Mouse (Mus musculus) forebrain, embryonic 14.5 days (tissue): Measurements from ENCODE around the gene Cdk19. TPM values are rescaled to one million over a fixed set of nuclear protein-coding genes. Genes with fewer than 3 reads are reported as not detected.

ENCODE experiments used
- ATAC-seq: fragments of 200-750 bp; cut with Nextera tagmentation; 2 replicates; pipeline ENCODE4 v1.8.0; 2017; ENCODE audit warnings: mild to moderate bottlenecking, moderate library complexity
- DNase-seq: peaks from one replicate; pipeline ENCODE4 v3.0.0-alpha.2; 2015; ENCODE audit warnings: low spot score
- H3K27ac ChIP-seq: fragments of 300-500 bp; sonication (generic); 2 replicates; pipeline ENCODE4 v1.5.1; 2014; ENCODE audit warnings: low read depth, mild to moderate bottlenecking, control low read depth, low read length, moderate library complexity
- H3K27me3 ChIP-seq: fragments of 300-500 bp; sonication (generic); replicated peaks from 2 replicates; pipeline ENCODE4 v1.6.1; 2014; ENCODE audit warnings: low read length, control low read depth, mixed read lengths; ENCODE audit not compliant: control insufficient read depth, insufficient read depth
- H3K36me3 ChIP-seq: fragments of 300-500 bp; sonication (generic); 2 replicates; pipeline ENCODE4 v1.6.1; 2014; ENCODE audit warnings: low read length, control low read depth; ENCODE audit not compliant: control insufficient read depth, insufficient read depth
- H3K4me1 ChIP-seq: fragments of 300-500 bp; sonication (generic); 2 replicates; pipeline ENCODE4 v1.6.1; 2014; ENCODE audit warnings: antibody characterized with exemption, low read length, control low read depth; ENCODE audit not compliant: control insufficient read depth, insufficient read depth
- H3K4me2 ChIP-seq: fragments of 300-500 bp; sonication (generic); 2 replicates; pipeline ENCODE4 v1.6.1; 2014; ENCODE audit warnings: mild to moderate bottlenecking, control low read depth, low read length
- H3K4me3 ChIP-seq: fragments of 300-500 bp; sonication (generic); 2 replicates; pipeline ENCODE4 v1.5.1; 2014; ENCODE audit warnings: low read depth, low read length, control low read depth
- H3K9ac ChIP-seq: fragments of 300-500 bp; sonication (generic); 2 replicates; pipeline ENCODE4 v1.6.1; 2014; ENCODE audit warnings: mild to moderate bottlenecking, low read length, control low read depth, moderate library complexity
- H3K9me3 ChIP-seq: fragments of 300-500 bp; sonication (generic); replicated peaks from 2 replicates; pipeline ENCODE4 v1.6.1; 2016; ENCODE audit warnings: low read length, control low read depth, mixed read lengths; ENCODE audit not compliant: control insufficient read depth
- WGBS: fragments of 180-500 bp; shearing (Covaris S2); extraction: QIAGEN DNeasy Blood & Tissue Kit; methylation state at CpG from one replicate; pipeline ENCODE4 v1.1.7; 2014; 5-methylcytosine and 5-hydroxymethylcytosine counted together
- polyA plus RNA-seq: library from polyadenylated mRNA; unstranded; fragments of >200 nt; fragmentation: Nextera tagmentation; extraction: Ambion mirVana; gene quantifications from 2 replicates; pipeline ENCODE4 v1.2.1, GENCODE M21; 2014

Gene Cdk19
- polyA plus RNA-seq, 1 experiment from 2014 or later = 16.6 TPM

- Histone ChIP-seq H3K4me3 (no peak overlapping the region), H3K9me3 (no peaks in the 10 kb centered on the region), H3K36me3 (peaks cover 43% of the 10 kb centered on the region), H3K4me2 (no peak overlapping the region), H3K9ac (no peak overlapping the region), H3K27ac (no peak overlapping the region), H3K27me3 (no peaks in the 10 kb centered on the region), H3K4me1 (no peaks in the 10 kb centered on the region)
- DNase-seq = no peak
- 82% methylated on average over 8 of the region's 8 CpGs for WGBS
- no peak for ATAC-seq
These were observed 140.3 kb downstream of the Cdk19 start for GRCm38 (mm10) chr10:40479621-40480193.

- peaks cover 34% of the 10 kb centered on the region for H3K36me3 ChIP-seq
- no peak overlapping the region for H3K9ac ChIP-seq
- H3K9me3 ChIP-seq = no peaks in the 10 kb centered on the region
- no peak overlapping the region for H3K27ac ChIP-seq
- WGBS = 83% methylated on average over 3 of the region's 3 CpGs
- H3K4me1 ChIP-seq = no peaks in the 10 kb centered on the region
- no peaks in the 10 kb centered on the region for H3K27me3 ChIP-seq
- ATAC-seq (no peak), DNase-seq (no peak)
- no peak overlapping the region for H3K4me3 ChIP-seq
- H3K4me2 ChIP-seq = no peak overlapping the region
These were observed 142.2 kb downstream of the Cdk19 start for GRCm38 (mm10) chr10:40481534-40481933.

- Histone ChIP-seq H3K36me3 (peaks cover 28% of the 10 kb centered on the region), H3K27ac (no peak overlapping the region), H3K4me1 (no peaks in the 10 kb centered on the region), H3K4me2 (no peak overlapping the region), H3K9ac (no peak overlapping the region), H3K27me3 (no peaks in the 10 kb centered on the region), H3K4me3 (no peak overlapping the region), H3K9me3 (no peaks in the 10 kb centered on the region)
- WGBS = 85% methylated on average over 6 of the region's 6 CpGs
- DNase-seq = peak; percentile 19
- peak; percentile 42; the same call in 1 of the 2 replicates for ATAC-seq
These were observed 142.9 kb downstream of the Cdk19 start for GRCm38 (mm10) chr10:40482285-40482684.

GRCm38 (mm10) chr10:40489086-40489796 is 149.9 kb downstream of the Cdk19 start:
- H3K27me3 ChIP-seq = no peaks in the 10 kb centered on the region
- H3K9me3 ChIP-seq = no peaks in the 10 kb centered on the region
- ATAC-seq = no peak
- no peak overlapping the region for H3K4me2 ChIP-seq
- H3K36me3 ChIP-seq = no peaks in the 10 kb centered on the region
- no peak for DNase-seq
- no peak overlapping the region for H3K4me3 ChIP-seq
- H3K9ac ChIP-seq = no peak overlapping the region
- H3K27ac ChIP-seq = no peak overlapping the region
- no peaks in the 10 kb centered on the region for H3K4me1 ChIP-seq
- 82% methylated on average over 6 of the region's 6 CpGs for WGBS

- Histone ChIP-seq H3K4me1 (no peaks in the 10 kb centered on the region), H3K27ac (no peak overlapping the region), H3K4me3 (no peak overlapping the region), H3K9me3 (no peaks in the 10 kb centered on the region), H3K36me3 (no peaks in the 10 kb centered on the region), H3K27me3 (no peaks in the 10 kb centered on the region), H3K9ac (no peak overlapping the region), H3K4me2 (no peak overlapping the region)
- 94% methylated on average over 7 of the region's 7 CpGs for WGBS
- DNase-seq (no peak), ATAC-seq (no peak)
These were observed 151.8 kb downstream of the Cdk19 start for GRCm38 (mm10) chr10:40491131-40491530.

GRCm38 (mm10) chr10:40491748-40492147 is 152.4 kb downstream of the Cdk19 start:
- ATAC-seq (no peak), DNase-seq (no peak)
- 57% methylated on average over 10 of the region's 10 CpGs for WGBS
- H3K27ac ChIP-seq = no peak overlapping the region
- no peaks in the 10 kb centered on the region for H3K9me3 ChIP-seq
- H3K27me3 ChIP-seq = no peaks in the 10 kb centered on the region
- H3K4me3 ChIP-seq = no peak overlapping the region
- no peaks in the 10 kb centered on the region for H3K4me1 ChIP-seq
- no peaks in the 10 kb centered on the region for H3K36me3 ChIP-seq
- no peak overlapping the region for H3K4me2 ChIP-seq
- no peak overlapping the region for H3K9ac ChIP-seq

- WGBS = 77% methylated on average over 9 of the region's 9 CpGs
- ATAC-seq = no peak
These were observed 155.1 kb downstream of the Cdk19 start for GRCm38 (mm10) chr10:40494181-40495162.

GRCm38 (mm10) chr10:40497301-40498041 is 158.1 kb downstream of the Cdk19 start:
- no peak for ATAC-seq

More at GRCm38 (mm10) chr10:40494181-40495162, 155.1 kb downstream of the Cdk19 start:
- Histone ChIP-seq H3K27me3 (no peaks in the 10 kb centered on the region), H3K9me3 (no peaks in the 10 kb centered on the region), H3K4me3 (no peak overlapping the region), H3K36me3 (no peaks in the 10 kb centered on the region), H3K4me1 (no peaks in the 10 kb centered on the region), H3K9ac (no peak overlapping the region), H3K27ac (no peak overlapping the region), H3K4me2 (no peak overlapping the region)
- DNase-seq = no peak

More at GRCm38 (mm10) chr10:40497301-40498041, 158.1 kb downstream of the Cdk19 start:
- WGBS = 62% methylated on average over 9 of the region's 9 CpGs
- H3K4me1 ChIP-seq = no peaks in the 10 kb centered on the region; the same call in 1 of the 2 replicates
- no peak overlapping the region for H3K9ac ChIP-seq
- no peak overlapping the region for H3K27ac ChIP-seq
- no peak overlapping the region for H3K4me3 ChIP-seq
- no peak for DNase-seq
- H3K27me3 ChIP-seq = no peaks in the 10 kb centered on the region
- H3K36me3 ChIP-seq = no peaks in the 10 kb centered on the region
- no peak overlapping the region for H3K4me2 ChIP-seq
- no peaks in the 10 kb centered on the region for H3K9me3 ChIP-seq
